Comparison of ENCODE assay signal across 8 mouse cellular contexts in the genomic region with DNA sequence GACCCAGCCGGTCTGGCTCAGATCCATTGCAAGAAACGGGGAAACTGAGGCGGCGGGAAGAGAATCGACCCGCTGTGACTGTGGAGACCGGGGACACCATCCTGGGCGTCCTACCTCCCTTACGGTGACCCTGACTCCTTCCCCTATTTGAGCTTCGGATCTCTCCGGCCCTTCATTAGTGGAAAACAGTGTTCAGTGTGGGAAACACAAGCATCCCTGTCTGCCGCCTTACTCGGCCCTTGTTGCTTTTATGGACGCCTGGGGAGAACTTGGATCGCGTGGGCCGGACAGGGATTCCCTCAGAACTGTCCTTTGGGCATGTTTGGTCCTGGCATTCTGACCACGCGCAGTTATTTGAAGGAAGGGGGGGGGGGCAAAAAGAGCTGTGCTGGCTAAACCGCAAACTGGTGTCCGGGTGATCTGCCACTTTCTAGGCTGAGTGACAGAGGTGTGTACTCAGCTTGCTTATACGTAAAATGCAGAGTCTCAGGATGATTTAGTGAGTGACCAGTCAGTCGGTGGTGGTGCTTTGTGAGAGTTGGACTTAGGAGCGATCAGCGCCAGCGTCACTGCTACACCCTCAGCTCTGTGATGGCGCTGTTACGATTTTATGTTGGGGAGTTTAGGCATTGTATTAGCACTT. TPM values are rescaled to one million over a fixed set of nuclear protein-coding genes. Genes with fewer than 3 reads are reported as not detected.
DNase-seq lines count a peak whose midpoint lies in the region; ATAC-seq and TF ChIP-seq lines count a peak whose summit lies in the region.

No protein-coding gene starts in this region.

- peaks cover 17% of the 10 kb centered on the region for H3K4me1 ChIP-seq in heart, adult 2 months (ENCODE audit: control insufficient read depth, insufficient read depth, low read length)
- H3K4me1 ChIP-seq in ES-Bruce4 (ENCODE audit: control insufficient read depth, insufficient read depth, low read length): peaks cover 1% of the 10 kb centered on the region
- 0 out of 2 replicates have a peak, but pooled peaks cover 3% of the 10 kb centered on the region for H3K4me1 ChIP-seq in forebrain, embryonic 11.5 days (replicated peaks; ENCODE audit: control insufficient read depth, insufficient read depth, low read length)
- H3K4me1 ChIP-seq in limb, embryonic 10.5 days: peaks cover 20% of the 10 kb centered on the region
- H3K4me1 ChIP-seq in neural tube, embryonic 12.5 days: peaks cover 17% of the 10 kb centered on the region

- peak overlapping the region; percentile 97 for H3K4me3 ChIP-seq in heart, adult 2 months
- peak overlapping the region; percentile 59 for H3K4me3 ChIP-seq in ES-Bruce4 (ENCODE audit: low read depth, low read length)
- peak overlapping the region; percentile 79 for H3K4me3 ChIP-seq in forebrain, embryonic 11.5 days (ENCODE audit: low read depth, low read length)
- peak overlapping the region; percentile 80 for H3K4me3 ChIP-seq in limb, embryonic 10.5 days
- H3K4me3 ChIP-seq in neural tube, embryonic 12.5 days: peak overlapping the region; percentile 61

- DNase-seq in heart, adult 2 months: no peak
- DNase-seq in heart, postnatal 4 days: no peak
- no peak for DNase-seq in forebrain, embryonic 11.5 days (ENCODE audit: low spot score)
- peak; percentile 45 for DNase-seq in limb, embryonic 10.5 days (ENCODE audit: low spot score)
- no peak for DNase-seq in left cerebral cortex, adult 9 months (ENCODE audit: low spot score in 2 of 2)
- DNase-seq in urinary bladder, postnatal 4 days (ENCODE audit: low spot score in 2 of 2): no peak

- TF ChIP-seq EP300 in heart, adult 2 months (IDR thresholded peaks at IDR 0.05; ENCODE audit: insufficient read depth, low read depth, low read length): no peak
- TF ChIP-seq EP300 in ES-Bruce4 (IDR thresholded peaks at IDR 0.05; ENCODE audit: insufficient read depth, low read depth, low read length): no peak

- H3K4me2 ChIP-seq in forebrain, embryonic 11.5 days (ENCODE audit: low read depth, low read length, severe bottlenecking): peak overlapping the region; percentile 88
- peak overlapping the region; percentile 87 for H3K4me2 ChIP-seq in neural tube, embryonic 12.5 days (replicated peaks)

- no peak for TF ChIP-seq POLR2A in heart, adult 2 months (IDR thresholded peaks at IDR 0.05; ENCODE audit: insufficient read depth, low read depth, low read length)
- TF ChIP-seq POLR2A in ES-Bruce4 (IDR thresholded peaks at IDR 0.05; ENCODE audit: insufficient read depth, low read length): no peak

- no peaks in the 10 kb centered on the region for H3K36me3 ChIP-seq in heart, adult 2 months (ENCODE audit: control insufficient read depth, insufficient read depth, low read length)
- no peaks in the 10 kb centered on the region for H3K36me3 ChIP-seq in ES-Bruce4 (ENCODE audit: control insufficient read depth, insufficient read depth, low read length, poor library complexity, severe bottlenecking)
- no peaks in the 10 kb centered on the region; the same call in 1 of the 2 replicates for H3K36me3 ChIP-seq in forebrain, embryonic 11.5 days (ENCODE audit: control insufficient read depth, insufficient read depth, low read length)
- peaks cover 9% of the 10 kb centered on the region for H3K36me3 ChIP-seq in limb, embryonic 10.5 days
- H3K36me3 ChIP-seq in neural tube, embryonic 12.5 days: peaks cover 4% of the 10 kb centered on the region

- peak overlapping the region; percentile 77 for H3K9ac ChIP-seq in heart, adult 2 months (ENCODE audit: low read depth, low read length)
- H3K9ac ChIP-seq in ES-Bruce4 (ENCODE audit: low read depth, poor library complexity, severe bottlenecking): peak overlapping the region; percentile 67
- H3K9ac ChIP-seq in forebrain, embryonic 11.5 days (ENCODE audit: low read length): peak overlapping the region; percentile 74
- H3K9ac ChIP-seq in neural tube, embryonic 12.5 days: peak overlapping the region; percentile 68

- peaks cover 3% of the 10 kb centered on the region; the same call in 1 of the 2 replicates for H3K79me2 ChIP-seq in heart, adult 2 months (replicated peaks; ENCODE audit: control insufficient read depth, insufficient read depth, low read length)

- peak overlapping the region; percentile 90 for H3K27ac ChIP-seq in heart, adult 2 months
- no peak overlapping the region for H3K27ac ChIP-seq in ES-Bruce4 (ENCODE audit: insufficient read depth, low read length)
- H3K27ac ChIP-seq in forebrain, embryonic 11.5 days (ENCODE audit: low read depth, low read length): no peak overlapping the region
- peak overlapping the region; percentile 64 for H3K27ac ChIP-seq in limb, embryonic 10.5 days
- H3K27ac ChIP-seq in neural tube, embryonic 12.5 days: no peak overlapping the region

- no peak; the same call in 1 of the 2 replicates for ATAC-seq in forebrain, embryonic 11.5 days (replicated peaks; ENCODE audit: low FRiP score)
- ATAC-seq in neural tube, embryonic 12.5 days (ENCODE audit: low FRiP score, low read depth): peak; percentile 18

- 1% methylated on average over 28 of the region's 28 CpGs for WGBS in heart, adult 2 months
- 2% methylated on average over 28 of the region's 28 CpGs for WGBS in forebrain, embryonic 11.5 days
- WGBS in limb, embryonic 10.5 days: 3% methylated on average over 28 of the region's 28 CpGs
- WGBS in neural tube, embryonic 12.5 days: 1% methylated on average over 28 of the region's 28 CpGs

- intact Hi-C loops in heart, adult 2 months (cut with DNase I): loop anchor here (2.0 kb wide), 1 partner anchor 26 kb away; the partner anchor contains the start of gene Fuca1

- no peaks in the 10 kb centered on the region for H3K9me3 ChIP-seq in ES-Bruce4 (replicated peaks; ENCODE audit: control insufficient read depth, insufficient read depth, low read length, poor library complexity, severe bottlenecking)
- H3K9me3 ChIP-seq in forebrain, embryonic 11.5 days (ENCODE audit: control insufficient read depth, low read length): no peaks in the 10 kb centered on the region
- 0 out of 2 replicates have a peak, but pooled peaks cover 2% of the 10 kb centered on the region for H3K9me3 ChIP-seq in limb, embryonic 10.5 days (replicated peaks)
- H3K9me3 ChIP-seq in neural tube, embryonic 12.5 days: no peaks in the 10 kb centered on the region

- H3K27me3 ChIP-seq in heart, adult 2 months (ENCODE audit: control insufficient read depth, insufficient read depth, low read length): no peaks in the 10 kb centered on the region
- no peaks in the 10 kb centered on the region for H3K27me3 ChIP-seq in ES-Bruce4 (ENCODE audit: control insufficient read depth, insufficient read depth, low read length, poor library complexity, severe bottlenecking)
- no peaks in the 10 kb centered on the region for H3K27me3 ChIP-seq in forebrain, embryonic 11.5 days (ENCODE audit: control insufficient read depth, insufficient read depth, low read length)
- H3K27me3 ChIP-seq in limb, embryonic 10.5 days (ENCODE audit: low read depth, poor library complexity, severe bottlenecking): no peaks in the 10 kb centered on the region
- H3K27me3 ChIP-seq in neural tube, embryonic 12.5 days (replicated peaks): no peaks in the 10 kb centered on the region

- TF ChIP-seq CTCF in heart, adult 2 months (IDR thresholded peaks at IDR 0.05): no peak
- no peak for TF ChIP-seq CTCF in ES-Bruce4 (IDR thresholded peaks at IDR 0.05; ENCODE audit: low read depth, low read length)

RNA-seq across cellular contexts. Expression of gene Hmgcl, which starts 0.5 kb away (rescaled TPM):
- 10 to 100 TPM; 72.6 to 80.4 TPM for total RNA-seq in heart, adult 2 months (2021)
- 71.9 and 96.9 TPM in 2 replicates for polyA plus RNA-seq in heart, adult 2 months (2012; rRNA removed)
- 10 to 100 TPM; 52.2 to 59.8 TPM for total RNA-seq in heart, postnatal 4 days (2021)
- 18.3 and 22.6 TPM in 2 replicates for polyA plus RNA-seq in ES-Bruce4 (2011; ENCODE audit: insufficient read depth, insufficient read length, low read depth, missing spikeins)
- 55.9 and 59.9 TPM in 2 replicates for polyA plus RNA-seq in forebrain, embryonic 11.5 days (2014; fragmentation: Nextera tagmentation; extraction: Ambion mirVana)
- 68.4 and 78.9 TPM in 2 replicates for polyA plus RNA-seq in limb, embryonic 10.5 days (2016; fragmentation: Nextera tagmentation; extraction: Ambion mirVana)
- polyA plus RNA-seq in neural tube, embryonic 12.5 days (2016; fragmentation: Nextera tagmentation; extraction: Ambion mirVana): 55.9 and 56.6 TPM in 2 replicates

RNA-seq across cellular contexts. Expression of gene Gale, which starts 16.7 kb away (rescaled TPM):
- 1 to 10 TPM; 1.6 to 2.0 TPM for total RNA-seq in heart, adult 2 months (2021)
- polyA plus RNA-seq in heart, adult 2 months (2012; rRNA removed): 4.6 TPM in 2 replicates
- 1 to 10 TPM; 7.6 to 9.8 TPM for total RNA-seq in heart, postnatal 4 days (2021)
- polyA plus RNA-seq in ES-Bruce4 (2011; ENCODE audit: insufficient read depth, insufficient read length, low read depth, missing spikeins): 6.8 and 9.4 TPM in 2 replicates
- 29.9 and 32.5 TPM in 2 replicates for polyA plus RNA-seq in forebrain, embryonic 11.5 days (2014; fragmentation: Nextera tagmentation; extraction: Ambion mirVana)
- polyA plus RNA-seq in limb, embryonic 10.5 days (2016; fragmentation: Nextera tagmentation; extraction: Ambion mirVana): 38.7 and 39.2 TPM in 2 replicates
- 34.8 and 38.9 TPM in 2 replicates for polyA plus RNA-seq in neural tube, embryonic 12.5 days (2016; fragmentation: Nextera tagmentation; extraction: Ambion mirVana)

RNA-seq across cellular contexts. Expression of gene Lypla2, which starts 25.6 kb away (rescaled TPM):
- 10 to 100 TPM; 35.9 to 37.1 TPM for total RNA-seq in heart, adult 2 months (2021)
- polyA plus RNA-seq in heart, adult 2 months (2012; rRNA removed): 52.2 and 55.1 TPM in 2 replicates
- total RNA-seq in heart, postnatal 4 days (2021): 10 to 100 TPM; 46.3 to 46.9 TPM
- polyA plus RNA-seq in ES-Bruce4 (2011; ENCODE audit: insufficient read depth, insufficient read length, low read depth, missing spikeins): 47.4 and 52.6 TPM in 2 replicates
- 169 and 178 TPM in 2 replicates for polyA plus RNA-seq in forebrain, embryonic 11.5 days (2014; fragmentation: Nextera tagmentation; extraction: Ambion mirVana)
- 199 and 214 TPM in 2 replicates for polyA plus RNA-seq in limb, embryonic 10.5 days (2016; fragmentation: Nextera tagmentation; extraction: Ambion mirVana)
- 189 and 194 TPM in 2 replicates for polyA plus RNA-seq in neural tube, embryonic 12.5 days (2016; fragmentation: Nextera tagmentation; extraction: Ambion mirVana)

RNA-seq across cellular contexts. Expression of gene Fuca1, which starts 26.2 kb away (rescaled TPM):
- total RNA-seq in heart, adult 2 months (2021): 10 to 100 TPM; 30.4 to 34.6 TPM
- polyA plus RNA-seq in heart, adult 2 months (2012; rRNA removed): 24.0 and 25.3 TPM in 2 replicates
- 10 to 100 TPM; 42.4 to 45.9 TPM for total RNA-seq in heart, postnatal 4 days (2021)
- 46.0 and 47.2 TPM in 2 replicates for polyA plus RNA-seq in ES-Bruce4 (2011; ENCODE audit: insufficient read depth, insufficient read length, low read depth, missing spikeins)
- 42.3 and 49.2 TPM in 2 replicates for polyA plus RNA-seq in forebrain, embryonic 11.5 days (2014; fragmentation: Nextera tagmentation; extraction: Ambion mirVana)
- 42.5 and 52.3 TPM in 2 replicates for polyA plus RNA-seq in limb, embryonic 10.5 days (2016; fragmentation: Nextera tagmentation; extraction: Ambion mirVana)
- polyA plus RNA-seq in neural tube, embryonic 12.5 days (2016; fragmentation: Nextera tagmentation; extraction: Ambion mirVana): 48.2 and 53.6 TPM in 2 replicates

RNA-seq across cellular contexts. Expression of gene Pithd1, which starts 40.3 kb away (rescaled TPM):
- total RNA-seq in heart, adult 2 months (2021): 10 to 100 TPM; 19.4 to 20.9 TPM
- polyA plus RNA-seq in heart, adult 2 months (2012; rRNA removed): 19.0 and 29.2 TPM in 2 replicates
- 10 to 100 TPM; 17.1 to 18.3 TPM for total RNA-seq in heart, postnatal 4 days (2021)
- polyA plus RNA-seq in ES-Bruce4 (2011; ENCODE audit: insufficient read depth, insufficient read length, low read depth, missing spikeins): 40.3 and 44.9 TPM in 2 replicates
- polyA plus RNA-seq in forebrain, embryonic 11.5 days (2014; fragmentation: Nextera tagmentation; extraction: Ambion mirVana): 64.9 and 67.6 TPM in 2 replicates
- polyA plus RNA-seq in limb, embryonic 10.5 days (2016; fragmentation: Nextera tagmentation; extraction: Ambion mirVana): 73.2 and 73.6 TPM in 2 replicates
- 63.2 and 63.3 TPM in 2 replicates for polyA plus RNA-seq in neural tube, embryonic 12.5 days (2016; fragmentation: Nextera tagmentation; extraction: Ambion mirVana)

Comparison
In these comparisons a context has a peak if more than half of its experiments do, and no peak if none do; other contexts are left out.
1. H3K27ac ChIP-seq: peak in heart, adult 2 months (single experiment) and limb, embryonic 10.5 days (single experiment); none in ES-Bruce4 (single experiment), forebrain, embryonic 11.5 days (single experiment) and neural tube, embryonic 12.5 days (single experiment).
2. Peak in every context shown above with its lines, with median percentiles within 50 percentile points of each other: H3K4me3 ChIP-seq and H3K9ac ChIP-seq.